Mouse (Mus musculus): ENCODE results near the gene Psip1. TPM values are rescaled to one million over a fixed set of nuclear protein-coding genes. Genes with fewer than 3 reads are reported as not detected.
"Not testable (repeated sequence)": the region's sequence is repeated elsewhere in the genome, so short reads cannot be mapped to it uniquely, and the experiment has no call there.

The Psip1 gene
- total RNA-seq, 2 experiments from 2014 or later: 64.5 to 68.7 TPM

- DNase-seq: no peak
Measured at GRCm38 (mm10) chr4:83500154-83501036, 14.1 kb upstream of the Psip1 start.

- not testable (repeated sequence) for DNase-seq
Measured at GRCm38 (mm10) chr4:83497013-83497412, 10.8 kb upstream of the Psip1 start.

- no peak for DNase-seq
Measured at GRCm38 (mm10) chr4:83493112-83493511, 6.9 kb upstream of the Psip1 start.

- DNase-seq: no peak
Measured at GRCm38 (mm10) chr4:83489121-83489520, 2.9 kb upstream of the Psip1 start.

DNA sequence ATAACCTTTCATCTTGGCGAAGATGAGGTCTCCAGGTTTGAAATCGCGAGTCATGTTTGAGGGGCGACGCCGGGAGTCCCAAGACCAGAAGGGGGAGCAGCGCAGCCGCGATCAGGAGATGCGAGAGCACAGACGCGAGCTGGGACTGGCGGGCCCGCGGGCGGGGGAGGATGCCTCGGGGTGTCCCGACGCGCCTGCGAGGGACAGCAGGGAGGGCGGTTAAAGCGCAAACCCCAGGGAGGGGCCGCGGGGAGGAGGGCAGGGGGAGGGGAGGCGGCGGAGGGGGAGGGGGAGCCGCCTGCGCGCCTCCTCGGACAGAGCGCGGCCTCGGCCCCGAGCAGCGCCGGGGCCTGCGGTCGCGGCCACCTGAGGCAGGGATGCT, 533 bp downstream of the Psip1 start:
- DNase-seq: peak; percentile 87

DNA sequence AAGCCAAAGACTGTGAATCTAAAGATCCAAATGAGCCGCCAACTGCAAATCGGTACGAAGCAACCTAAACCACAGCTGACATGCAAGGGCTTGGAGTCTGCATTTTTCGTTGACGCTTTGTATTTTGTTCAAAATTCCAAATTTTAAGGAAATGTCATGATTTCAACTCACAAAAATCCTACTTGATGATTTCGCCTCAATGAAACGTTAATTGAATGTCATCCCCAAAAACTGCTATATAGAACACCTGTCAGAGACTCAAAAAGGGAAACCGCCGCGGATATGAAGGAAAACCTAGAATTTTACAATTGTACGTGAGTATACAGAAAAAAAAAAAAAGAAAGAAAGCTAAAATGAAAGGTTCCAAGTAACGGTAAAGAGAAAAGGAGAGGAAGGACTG, 1.0 kb downstream of the Psip1 start:
- DNase-seq: no peak

DNA sequence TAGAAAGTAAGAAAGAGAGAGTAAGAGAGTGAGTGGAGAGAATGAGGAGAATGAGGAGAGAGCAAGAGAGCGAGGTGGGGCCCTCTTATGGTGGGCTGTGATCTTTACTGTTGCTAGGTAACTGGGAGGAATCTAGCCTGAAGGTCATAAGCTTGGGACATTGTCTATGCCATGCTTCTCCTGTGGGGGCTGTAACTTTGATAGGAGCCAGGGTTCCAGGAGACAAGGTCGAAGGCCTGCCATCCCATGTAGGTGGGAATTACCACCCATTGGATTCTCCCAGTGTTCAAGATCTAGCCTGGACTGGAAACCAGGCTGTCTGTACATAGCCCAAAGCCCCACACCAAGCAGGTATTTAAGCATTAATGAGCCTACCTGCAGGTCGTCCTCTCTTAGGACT, 18.1 kb downstream of the Psip1 start:
- no peak for DNase-seq

GRCm38 (mm10) chr4:83467615-83468014, 18.6 kb downstream of the Psip1 start:
- DNase-seq: no peak

DNA sequence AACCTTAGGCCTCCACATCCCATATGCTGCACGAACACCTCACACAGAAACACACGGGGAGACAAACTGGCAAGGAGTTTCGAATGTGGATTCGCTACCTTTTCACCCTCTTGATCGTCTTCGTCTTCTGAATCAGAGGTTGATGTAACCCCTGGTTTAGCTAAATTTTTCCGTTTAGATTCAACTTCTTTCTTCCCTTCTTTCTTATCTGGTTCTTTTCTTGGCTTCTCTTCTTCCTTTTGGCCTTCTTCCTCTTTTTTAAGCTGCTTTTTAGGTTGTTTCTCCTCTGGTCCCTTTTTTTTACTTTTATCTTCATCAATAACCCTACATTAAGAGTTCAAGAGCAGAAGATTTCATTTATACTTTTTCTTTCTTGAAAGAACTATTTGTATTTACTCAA, 21.4 kb downstream of the Psip1 start:
- no peak for DNase-seq

DNA sequence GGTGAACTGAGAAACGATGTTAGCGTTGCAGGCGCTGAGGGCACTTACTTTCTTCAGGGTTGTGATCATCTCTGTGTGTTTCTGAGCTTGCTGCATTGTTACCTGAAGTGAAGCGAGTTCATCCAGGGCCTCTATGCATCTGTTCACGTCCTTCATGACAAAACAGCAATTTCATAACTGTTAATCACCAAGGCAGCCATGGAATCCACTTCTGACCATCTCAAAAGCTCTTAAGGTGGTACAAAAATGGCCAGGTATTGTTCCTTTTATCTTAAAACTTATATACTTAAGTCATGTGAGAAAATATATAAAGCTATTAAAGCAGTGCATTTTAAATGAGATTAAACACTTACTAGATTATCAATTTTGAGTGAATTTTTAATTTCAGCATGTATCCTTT, 26.2 kb downstream of the Psip1 start:
- DNase-seq: no peak

DNA sequence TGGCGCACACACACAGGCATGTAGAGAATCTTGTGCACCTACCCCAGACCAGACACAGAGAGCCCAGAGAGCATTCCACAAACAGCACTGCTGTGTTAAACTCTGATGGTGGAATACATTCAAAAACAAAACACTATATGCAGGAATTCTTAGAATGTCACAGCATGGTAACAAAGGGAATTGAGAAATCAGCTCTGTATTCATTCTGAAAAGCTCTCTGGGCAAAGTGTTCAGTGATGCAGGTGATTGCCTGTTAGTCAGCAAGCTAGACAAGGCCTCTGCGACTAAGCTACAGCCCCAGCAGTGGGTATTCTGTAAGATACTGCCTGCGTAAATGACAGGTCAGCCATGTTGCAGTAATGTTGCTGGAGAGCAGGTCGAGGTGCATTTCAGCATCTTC, 35.5 kb downstream of the Psip1 start:
- DNase-seq: no peak

GRCm38 (mm10) chr4:83441050-83441449, 45.2 kb downstream of the Psip1 start:
- DNase-seq: no peak

- DNase-seq: no peak
Measured at GRCm38 (mm10) chr4:83439045-83439444, 47.2 kb downstream of the Psip1 start.

- DNase-seq: no peak
Measured at GRCm38 (mm10) chr4:83438116-83438515, 48.1 kb downstream of the Psip1 start.

DNA sequence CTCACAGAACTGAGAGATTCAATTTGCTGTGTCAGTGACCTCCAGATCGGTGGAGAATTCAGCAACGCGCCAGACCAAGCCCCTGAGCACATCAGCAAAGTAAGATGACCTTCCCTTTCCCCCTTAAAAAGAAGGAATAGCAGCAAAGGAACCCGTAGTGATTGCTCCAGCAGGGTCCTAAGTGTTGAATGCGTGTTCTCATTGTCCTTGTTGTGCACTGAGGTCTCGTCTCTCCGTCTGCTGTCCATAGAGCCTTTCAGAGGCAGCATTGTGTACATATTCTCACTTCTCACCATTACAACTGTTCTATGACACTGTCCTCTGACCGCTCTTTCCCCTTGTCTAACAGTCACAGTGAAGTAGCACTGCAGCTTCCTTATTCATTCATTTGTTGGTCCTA, 49.9 kb downstream of the Psip1 start:
- no peak for DNase-seq

DNA sequence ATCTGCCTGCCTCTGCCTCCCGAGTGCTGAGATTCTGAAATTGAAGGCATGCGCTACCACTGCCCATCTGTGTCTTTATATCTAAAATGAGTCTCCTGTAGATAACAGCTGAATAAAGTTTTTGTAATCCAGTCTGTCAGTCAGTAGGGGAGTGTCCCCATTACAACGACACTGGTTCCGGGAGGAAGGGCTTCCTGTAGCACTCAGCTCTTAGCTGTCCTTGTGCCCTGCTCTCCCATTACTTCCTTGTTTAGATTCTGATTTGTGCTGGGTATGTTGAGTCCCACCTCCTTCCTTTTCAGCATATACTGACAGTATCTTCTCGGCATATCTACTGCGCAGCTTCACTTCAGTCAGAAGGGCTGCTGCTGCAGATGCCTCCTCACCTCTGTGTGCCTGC, 53.4 kb downstream of the Psip1 start:
- no peak for DNase-seq

DNA sequence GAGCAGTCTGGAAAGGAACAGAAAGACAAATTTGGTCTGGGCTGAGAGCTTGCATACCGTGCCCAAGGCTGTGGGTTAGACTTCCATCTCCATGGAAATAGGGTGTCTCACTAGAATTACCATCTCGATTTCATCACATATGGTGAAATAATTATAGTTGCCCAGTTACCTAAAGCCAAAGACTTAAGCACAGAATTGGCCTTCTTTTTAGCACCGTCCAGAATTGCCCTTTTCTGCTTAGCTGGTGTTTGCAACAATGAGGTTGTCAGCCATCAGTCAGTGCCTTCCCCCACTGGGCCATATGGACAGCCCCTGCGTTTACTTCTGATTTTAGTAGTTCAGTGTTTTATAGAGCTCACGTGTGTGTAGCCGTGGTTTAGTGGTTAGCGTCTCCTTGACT, 54.3 kb downstream of the Psip1 start:
- DNase-seq: no peak

DNA sequence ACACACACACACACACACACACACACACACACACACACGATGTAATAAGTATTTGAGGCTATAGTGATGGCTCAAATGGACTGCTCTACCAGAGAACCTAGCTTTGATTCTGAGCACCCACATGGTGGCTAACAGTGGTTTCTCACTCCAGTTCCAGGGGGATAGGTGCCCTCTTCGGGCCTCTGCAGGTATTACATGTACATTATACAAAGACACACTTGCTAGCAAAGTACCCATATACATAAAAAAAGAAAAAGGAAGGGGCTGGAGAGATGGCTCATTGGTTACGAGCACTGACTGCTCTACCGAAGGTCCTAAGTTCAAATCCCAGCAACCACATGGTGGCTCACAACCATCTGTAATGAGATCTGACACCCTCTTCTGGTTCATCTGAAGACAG, 57.4 kb downstream of the Psip1 start:
- DNase-seq: no peak

GRCm38 (mm10) chr4:83427696-83428095, 58.6 kb downstream of the Psip1 start:
- DNase-seq: no peak

DNA sequence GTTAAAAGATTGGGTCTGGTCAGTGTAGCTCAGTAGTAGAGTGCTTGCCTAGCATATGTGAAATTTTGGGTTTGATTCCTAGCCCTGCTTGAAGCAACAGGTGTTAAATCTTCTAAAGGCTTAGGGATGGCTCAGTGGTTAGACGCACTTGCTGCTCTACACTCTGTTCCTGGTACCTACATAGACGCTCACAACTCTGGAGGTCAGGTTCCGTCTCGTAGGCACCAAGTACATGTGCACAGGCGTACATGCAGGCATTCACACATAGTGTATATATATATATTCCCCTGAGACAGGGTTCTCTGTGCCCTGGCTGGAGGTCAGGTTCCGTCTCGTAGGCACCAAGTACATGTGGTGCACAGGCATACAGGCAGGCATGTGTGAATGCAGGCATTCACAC, 59.1 kb downstream of the Psip1 start:
- no peak for DNase-seq

GRCm38 (mm10) chr4:83425119-83425518, 61.1 kb downstream of the Psip1 start:
- DNase-seq: no peak

DNA sequence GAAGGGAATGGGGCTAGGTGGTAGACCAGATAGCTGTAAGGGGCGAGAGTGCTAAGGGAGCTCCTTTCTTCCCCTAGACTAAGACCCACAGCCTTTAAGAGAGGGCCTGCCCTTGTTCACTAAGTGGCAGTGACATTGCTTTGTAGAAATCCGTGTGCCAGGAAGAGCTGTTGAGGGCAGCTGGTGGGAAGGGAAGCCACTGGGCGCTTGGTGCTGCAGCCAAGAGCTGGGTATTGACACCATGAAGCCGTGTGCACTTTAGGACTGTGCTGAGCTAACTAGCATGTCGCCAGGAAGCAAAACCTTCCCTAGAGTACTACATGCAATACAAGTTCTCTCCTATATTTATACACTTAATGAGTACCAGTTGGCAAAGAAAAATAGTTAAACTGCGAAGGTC, 62.6 kb downstream of the Psip1 start:
- DNase-seq: no peak

DNA sequence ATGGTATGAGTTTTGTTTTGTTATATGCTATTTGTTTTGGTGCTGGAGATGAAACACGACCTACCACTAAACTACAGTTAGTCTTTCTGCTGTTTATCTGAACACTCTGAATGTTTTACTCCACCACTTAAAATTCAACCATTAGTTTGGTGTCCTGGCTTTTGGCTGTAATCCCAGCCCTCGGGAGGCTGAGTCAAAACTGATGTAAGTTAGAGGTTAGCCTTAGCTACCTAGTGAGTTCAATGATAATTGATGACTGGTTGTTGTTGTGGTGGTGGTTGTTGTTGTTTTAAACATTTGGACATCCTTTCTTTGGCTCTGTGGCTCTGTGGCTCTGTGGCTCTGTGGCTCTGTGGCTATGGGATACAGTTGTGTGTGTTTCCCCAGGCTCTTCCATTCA, 67.5 kb downstream of the Psip1 start:
- DNase-seq: no peak

DNA sequence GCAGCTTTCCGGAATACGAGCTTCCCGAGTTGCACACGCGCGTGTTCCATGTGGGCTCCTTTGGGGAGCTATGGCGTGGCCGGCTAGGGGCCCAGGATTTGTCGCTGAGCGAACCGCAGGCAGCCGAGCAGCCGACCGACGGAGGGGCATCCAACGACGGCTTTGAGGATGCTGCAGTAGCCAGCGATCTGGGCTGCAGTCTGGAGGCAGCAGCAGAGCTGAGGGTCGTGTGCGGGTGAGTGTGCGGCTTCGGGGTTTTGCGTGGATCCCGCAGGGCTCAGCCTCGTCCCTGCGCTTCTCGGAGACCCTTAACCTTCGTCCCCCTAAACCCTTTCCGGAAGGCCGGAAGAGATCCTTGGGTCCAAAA, 68.5 kb downstream of the Psip1 start:
- DNase-seq: no peak
